ENCODE assay signal across 16 mouse cellular contexts in the genomic region with DNA sequence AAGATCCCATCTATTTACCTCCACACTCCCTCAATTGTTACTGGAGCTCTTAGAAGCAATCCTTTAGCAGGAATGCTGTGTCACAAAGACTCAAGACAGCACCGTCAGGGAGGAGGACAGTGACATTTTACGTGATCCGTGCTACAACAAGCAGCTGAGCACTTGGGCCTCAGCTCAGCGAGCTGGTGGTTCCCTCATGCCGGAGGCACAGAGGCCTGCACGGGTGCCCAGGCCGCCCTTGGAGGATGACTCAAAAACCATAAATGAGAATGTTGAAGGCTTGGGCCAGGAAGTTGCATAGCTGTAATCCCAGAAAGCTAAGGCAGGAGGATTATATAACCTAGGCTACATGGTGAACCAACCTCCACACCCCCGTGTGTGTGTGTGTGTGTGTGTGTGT.
DNase-seq lines count a peak whose midpoint lies in the region; ATAC-seq lines count a peak whose summit lies in the region.
"Had no signal": no experiment of that assay in that cellular context is flagged by ENCODE, and none has a peak within 500 bp of the region (broad histone marks: within the 10 kb centered on the region; RNA-seq: fewer than 3 reads in every experiment).

No protein-coding gene starts in this region.

- H3K4me2 ChIP-seq in midbrain, embryonic 16.5 days (ENCODE audit: low read length): no peak overlapping the region
- H3K4me2 ChIP-seq: heart, embryonic 13.5 days; limb, embryonic 12.5 days; liver, embryonic 13.5 days; lung, embryonic 15.5 days had no signal

- peaks cover 8% of the 10 kb centered on the region for H3K27me3 ChIP-seq in midbrain, embryonic 10.5 days (ENCODE audit: low read depth, poor library complexity, severe bottlenecking)
- H3K27me3 ChIP-seq in midbrain, embryonic 16.5 days (ENCODE audit: control insufficient read depth, insufficient read depth, low read depth, low read length): no peaks in the 10 kb centered on the region
- H3K27me3 ChIP-seq in limb, embryonic 10.5 days (ENCODE audit: low read depth, poor library complexity, severe bottlenecking): peaks cover 2% of the 10 kb centered on the region; the same call in 1 of the 2 replicates
- H3K27me3 ChIP-seq: liver, embryonic 13.5 days; lung, embryonic 15.5 days; neural tube, embryonic 15.5 days had no signal

- no peak overlapping the region for H3K9ac ChIP-seq in midbrain, embryonic 16.5 days (ENCODE audit: low read depth, low read length)
- H3K9ac ChIP-seq: limb, embryonic 12.5 days; liver, embryonic 13.5 days; lung, embryonic 15.5 days had no signal

- 76% methylated on average over 8 of the region's 8 CpGs for WGBS in midbrain, embryonic 10.5 days
- 69% methylated on average over 8 of the region's 8 CpGs for WGBS in midbrain, embryonic 16.5 days
- WGBS in limb, embryonic 10.5 days: 87% methylated on average over 8 of the region's 8 CpGs

- no peak overlapping the region for H3K4me3 ChIP-seq in midbrain, embryonic 10.5 days
- no peak overlapping the region for H3K4me3 ChIP-seq in midbrain, embryonic 16.5 days (ENCODE audit: low read depth, low read length)
- no peak overlapping the region for H3K4me3 ChIP-seq in limb, embryonic 10.5 days
- H3K4me3 ChIP-seq: heart, embryonic 13.5 days; limb, embryonic 12.5 days; liver, embryonic 13.5 days; lung, embryonic 15.5 days; neural tube, embryonic 15.5 days had no signal

- H3K4me1 ChIP-seq in midbrain, embryonic 10.5 days: peaks cover 18% of the 10 kb centered on the region
- peaks cover 8% of the 10 kb centered on the region; the same call in 1 of the 2 replicates for H3K4me1 ChIP-seq in midbrain, embryonic 16.5 days (ENCODE audit: control insufficient read depth, insufficient read depth, low read length)
- peaks cover 25% of the 10 kb centered on the region for H3K4me1 ChIP-seq in limb, embryonic 10.5 days
- H3K4me1 ChIP-seq: heart, embryonic 13.5 days had no signal

- H3K27ac ChIP-seq in midbrain, embryonic 10.5 days (replicated peaks): peak overlapping the region; percentile 77; the same call in 1 of the 2 replicates
- H3K27ac ChIP-seq in midbrain, embryonic 16.5 days (ENCODE audit: low read length): no peak overlapping the region
- H3K27ac ChIP-seq in limb, embryonic 10.5 days: 0 out of 2 replicates have a peak overlapping the region, but pooled peaks have one; percentile 57
- H3K27ac ChIP-seq: heart, embryonic 13.5 days; liver, embryonic 13.5 days; lung, embryonic 15.5 days had no signal

- no peaks in the 10 kb centered on the region for H3K36me3 ChIP-seq in midbrain, embryonic 10.5 days
- no peaks in the 10 kb centered on the region for H3K36me3 ChIP-seq in midbrain, embryonic 16.5 days (ENCODE audit: control insufficient read depth, insufficient read depth, low read length)
- H3K36me3 ChIP-seq in limb, embryonic 10.5 days: no peaks in the 10 kb centered on the region
- H3K36me3 ChIP-seq: heart, embryonic 13.5 days; limb, embryonic 12.5 days; liver, embryonic 13.5 days; lung, embryonic 15.5 days; neural tube, embryonic 15.5 days had no signal

- DNase-seq in adrenal gland, adult (ENCODE audit: inconsistent age in 2 of 2, low spot score in 1 of 2): peak; percentile 52 to 72
- no peak for DNase-seq in adrenal gland, postnatal 10 days
- no peak for DNase-seq in midbrain, embryonic 10.5 days (ENCODE audit: low spot score)
- peak; percentile 46 to 53 for DNase-seq in adrenal gland, postnatal 36 days
- DNase-seq in limb, embryonic 10.5 days (ENCODE audit: low spot score): no peak
- no peak for DNase-seq in lung, postnatal 25 days (ENCODE audit: low spot score)
- no peak for DNase-seq in layer of hippocampus, postnatal 14 days (ENCODE audit: low spot score in 2 of 2)
- DNase-seq: cerebellum, adult 9-10 months; heart, postnatal 4 days; liver, embryonic 13.5 days had no signal

- no peak for ATAC-seq in midbrain, embryonic 16.5 days
- ATAC-seq: inflammation-experienced regulatory T-cells, adult 6 months had no signal

- no peaks in the 10 kb centered on the region for H3K9me3 ChIP-seq in midbrain, embryonic 10.5 days (replicated peaks)
- no peaks in the 10 kb centered on the region for H3K9me3 ChIP-seq in midbrain, embryonic 16.5 days (replicated peaks; ENCODE audit: control insufficient read depth, low read length, poor library complexity, severe bottlenecking)
- H3K9me3 ChIP-seq in limb, embryonic 10.5 days (replicated peaks): no peaks in the 10 kb centered on the region
- H3K9me3 ChIP-seq: heart, embryonic 13.5 days; liver, embryonic 13.5 days; lung, embryonic 15.5 days; neural tube, embryonic 15.5 days had no signal

Comparison
In these comparisons a context has a peak if more than half of its experiments do, and no peak if none do; other contexts are left out.
1. DNase-seq: peak in adrenal gland, adult (2 of 2) and adrenal gland, postnatal 36 days (2 of 2); none in adrenal gland, postnatal 10 days (single experiment), midbrain, embryonic 10.5 days (single experiment), limb, embryonic 10.5 days (single experiment), lung, postnatal 25 days (single experiment) and layer of hippocampus, postnatal 14 days (0 of 2).